Mouse (Mus musculus) limb, embryonic 10.5 days (tissue): ENCODE measurements around the gene Pard6b. TPM values are rescaled to one million over a fixed set of nuclear protein-coding genes. Genes with fewer than 3 reads are reported as not detected.

Experiments
- DNase-seq: peaks from one replicate; pipeline ENCODE4 v3.0.0-alpha.2; 2017; ENCODE audit warnings: low spot score
- H3K27ac ChIP-seq: fragments of 300-500 bp; sonication (generic); 2 replicates; pipeline ENCODE4 v1.5.1; 2016; ENCODE audit warnings: mild to moderate bottlenecking
- H3K27me3 ChIP-seq: fragments of 300-500 bp; sonication (generic); 2 replicates; pipeline ENCODE4 v1.6.1; 2016; ENCODE audit warnings: low read depth, mild to moderate bottlenecking; ENCODE audit not compliant: poor library complexity, severe bottlenecking
- H3K36me3 ChIP-seq: fragments of 300-500 bp; sonication (generic); 2 replicates; pipeline ENCODE4 v1.6.1; 2016; ENCODE audit warnings: mild to moderate bottlenecking, moderate library complexity
- H3K4me1 ChIP-seq: fragments of 300-500 bp; sonication (generic); 2 replicates; pipeline ENCODE4 v1.6.1; 2016
- H3K4me3 ChIP-seq: fragments of 300-500 bp; sonication (generic); 2 replicates; pipeline ENCODE4 v1.5.1; 2016; ENCODE audit warnings: mild to moderate bottlenecking, moderate library complexity
- H3K9me3 ChIP-seq: fragments of 300-500 bp; sonication (generic); replicated peaks from 2 replicates; pipeline ENCODE4 v1.6.1; 2016; ENCODE audit warnings: mild to moderate bottlenecking
- WGBS: fragments of 180-500 bp; shearing (Covaris S2); methylation state at CpG from one replicate; pipeline ENCODE4 v1.1.7; 2016; 5-methylcytosine and 5-hydroxymethylcytosine counted together
- polyA plus RNA-seq: library from polyadenylated mRNA; unstranded; fragments of >200 nt; fragmentation: Nextera tagmentation; extraction: Ambion mirVana; gene quantifications from 2 replicates; pipeline ENCODE4 v1.2.1, GENCODE M21; 2016

Gene Pard6b
- polyA plus RNA-seq, 1 experiment from 2014 or later, result 6.0 TPM

- Histone ChIP-seq H3K4me1 (peaks cover 34% of the 10 kb centered on the region), H3K27me3 (no peaks in the 10 kb centered on the region), H3K27ac (0 out of 2 replicates have a peak overlapping the region, but pooled peaks have one; percentile 28), H3K4me3 (no peak overlapping the region), H3K36me3 (no peaks in the 10 kb centered on the region), H3K9me3 (no peaks in the 10 kb centered on the region)
- DNase-seq, result no peak
- WGBS, result 69% methylated on average over 5 of the region's 5 CpGs
Measured at GRCm38 (mm10) chr2:168070425-168070824, 10.4 kb upstream of the Pard6b start.

- H3K4me1 ChIP-seq, result peaks cover 33% of the 10 kb centered on the region
- H3K9me3 ChIP-seq, result no peaks in the 10 kb centered on the region
- peak overlapping the region; percentile 32 for H3K4me3 ChIP-seq
- peak; percentile 51 for DNase-seq
- H3K27me3 ChIP-seq, result no peaks in the 10 kb centered on the region
- H3K36me3 ChIP-seq, result no peaks in the 10 kb centered on the region
- peak overlapping the region; percentile 82 for H3K27ac ChIP-seq
- WGBS, result 3% methylated on average over 12 of the region's 12 CpGs
Measured at GRCm38 (mm10) chr2:168072436-168073131, 8.2 kb upstream of the Pard6b start.

DNA sequence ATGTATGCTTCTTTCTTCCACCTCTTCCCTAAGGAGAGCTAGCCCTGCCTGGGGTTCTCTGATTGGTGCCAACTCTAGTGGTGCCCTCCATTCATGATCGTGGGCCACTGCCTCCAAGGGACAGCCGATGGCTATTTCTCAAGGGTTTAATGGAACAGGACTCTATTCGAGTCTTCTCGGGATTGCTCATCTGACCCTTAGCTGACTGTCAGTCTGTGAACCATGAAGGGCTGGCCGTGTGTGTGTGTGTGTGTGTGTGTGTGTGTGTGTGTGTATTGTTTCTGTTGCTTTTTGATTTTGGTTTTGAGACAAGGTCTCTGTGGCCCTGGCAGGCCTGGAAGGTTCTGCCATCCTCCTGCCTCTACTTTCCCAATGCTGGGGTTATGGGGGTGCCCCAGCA, 7.1 kb upstream of the Pard6b start:
- H3K9me3 ChIP-seq, result no peaks in the 10 kb centered on the region
- H3K4me3 ChIP-seq, result no peak overlapping the region
- WGBS, result 82% methylated on average over 5 of the region's 5 CpGs
- no peak overlapping the region; the same call in 1 of the 2 replicates for H3K27ac ChIP-seq
- peaks cover 10% of the 10 kb centered on the region; the same call in 1 of the 2 replicates for H3K27me3 ChIP-seq
- DNase-seq, result no peak
- no peaks in the 10 kb centered on the region for H3K36me3 ChIP-seq
- peaks cover 45% of the 10 kb centered on the region for H3K4me1 ChIP-seq

DNA sequence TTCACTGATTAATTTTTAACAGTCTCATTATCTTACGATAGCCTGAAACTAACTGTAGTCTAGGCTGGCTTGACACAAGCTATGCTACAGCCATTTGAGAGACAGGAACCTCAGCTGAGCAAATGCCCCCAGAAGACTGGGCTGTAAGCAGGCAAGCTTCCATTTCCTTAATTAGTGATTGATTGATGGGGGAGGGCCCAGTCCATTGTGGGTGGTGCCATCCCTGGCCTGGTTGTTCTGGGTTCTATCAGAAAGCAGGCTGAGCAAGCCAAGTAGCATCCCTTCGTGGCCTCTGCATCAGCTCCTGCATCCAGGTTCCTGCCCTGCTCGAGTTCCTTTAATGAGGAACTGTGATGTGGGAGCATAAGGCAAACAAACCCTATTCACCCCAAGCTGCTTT, 6.3 kb upstream of the Pard6b start:
- Histone ChIP-seq H3K4me1 (peaks cover 45% of the 10 kb centered on the region), H3K4me3 (no peak overlapping the region), H3K27ac (no peak overlapping the region), H3K27me3 (peaks cover 17% of the 10 kb centered on the region; the same call in 1 of the 2 replicates), H3K9me3 (no peaks in the 10 kb centered on the region), H3K36me3 (no peaks in the 10 kb centered on the region)
- DNase-seq, result no peak
- 43% methylated on average over 3 of the region's 3 CpGs for WGBS

DNA sequence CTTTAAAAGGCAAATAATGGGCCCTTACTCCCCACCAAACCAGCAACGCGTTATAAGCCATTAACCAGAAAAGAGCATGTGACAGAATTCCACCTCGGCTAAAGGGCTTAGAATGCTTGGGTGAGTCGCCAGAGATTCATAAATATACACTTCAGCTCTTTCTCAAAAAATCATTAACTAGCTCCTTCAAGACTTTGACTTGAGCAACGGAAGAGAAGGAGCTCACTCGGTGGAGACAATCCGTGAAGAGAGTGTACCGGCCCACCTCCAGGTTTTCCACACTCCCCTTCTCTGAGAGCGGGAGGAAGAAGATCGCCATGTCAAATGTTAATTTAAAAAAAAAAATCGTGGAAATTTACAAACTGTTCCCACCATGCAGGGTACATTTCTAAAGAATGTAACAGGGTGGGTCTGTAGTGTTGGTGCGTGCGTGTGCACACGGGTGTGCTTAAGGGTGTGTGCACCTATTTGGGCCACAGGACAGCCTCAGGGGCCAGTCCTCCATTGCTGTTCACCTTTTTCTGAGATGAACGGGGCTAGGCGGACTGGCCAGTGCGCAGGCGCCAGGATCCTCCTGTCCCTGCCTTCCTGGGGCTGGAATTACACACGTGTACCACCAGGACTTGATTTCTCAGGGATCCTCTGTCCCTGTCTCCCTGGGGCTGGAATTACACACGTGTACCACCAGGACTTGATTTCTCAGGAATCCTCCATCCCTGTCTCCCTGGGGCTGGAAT, 3.8 kb upstream of the Pard6b start:
- Histone ChIP-seq H3K4me1 (peaks cover 67% of the 10 kb centered on the region), H3K4me3 (no peak overlapping the region), H3K27me3 (peaks cover 35% of the 10 kb centered on the region), H3K36me3 (no peaks in the 10 kb centered on the region), H3K9me3 (no peaks in the 10 kb centered on the region), H3K27ac (no peak overlapping the region)
- no peak for DNase-seq
- WGBS, result 82% methylated on average over 20 of the region's 20 CpGs

DNA sequence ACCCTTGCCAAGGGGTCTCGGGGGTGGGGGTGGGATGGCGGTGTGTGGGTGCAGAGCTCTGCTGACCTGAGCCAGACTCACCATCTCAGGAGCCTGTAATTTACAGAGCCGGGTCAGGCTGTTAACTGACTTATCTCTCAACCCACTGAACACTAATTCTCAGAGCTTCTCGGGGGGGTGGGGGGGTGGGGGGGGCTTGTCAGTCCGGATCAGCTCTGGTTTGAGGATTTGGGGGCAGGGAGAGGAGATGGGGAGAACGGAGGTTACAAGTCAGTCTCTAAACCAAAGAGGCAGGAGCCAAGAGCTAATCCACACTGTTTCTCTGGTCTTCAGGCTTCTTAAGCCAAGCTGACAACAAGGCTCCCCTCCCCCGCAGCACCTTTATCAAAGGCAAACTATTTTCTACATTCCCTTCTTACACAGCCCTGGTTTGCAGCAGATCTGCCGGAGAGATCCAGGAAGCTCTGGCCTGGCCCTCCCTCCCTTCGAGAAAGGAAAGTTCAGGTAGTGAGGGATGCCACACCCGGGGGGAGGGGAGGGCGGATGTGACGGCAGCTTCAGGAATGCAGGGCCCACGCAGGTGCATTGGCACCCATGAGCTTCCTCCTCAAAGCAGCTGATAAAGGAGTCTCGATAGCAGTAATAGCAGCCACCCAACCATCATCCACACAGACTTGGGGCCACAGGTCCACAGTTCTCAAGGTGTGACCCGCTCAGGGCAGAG, 2.5 kb upstream of the Pard6b start:
- peaks cover 58% of the 10 kb centered on the region for H3K4me1 ChIP-seq
- WGBS, result 41% methylated on average over 15 of the region's 15 CpGs

GRCm38 (mm10) chr2:168081299-168081932, 612 bp downstream of the Pard6b start:
- peak; percentile 41 for DNase-seq
- peak overlapping the region; percentile 87 for H3K27ac ChIP-seq
- H3K27me3 ChIP-seq, result peaks cover 56% of the 10 kb centered on the region
- under 1% methylated on average over 49 of the region's 49 CpGs for WGBS
- H3K4me3 ChIP-seq, result peak overlapping the region; percentile 89
- no peaks in the 10 kb centered on the region for H3K9me3 ChIP-seq
- H3K4me1 ChIP-seq, result peaks cover 44% of the 10 kb centered on the region
- no peaks in the 10 kb centered on the region for H3K36me3 ChIP-seq

More for the DNA sequence above, 2.5 kb upstream of the Pard6b start:
- H3K4me3 ChIP-seq, result no peak overlapping the region
- H3K36me3 ChIP-seq, result no peaks in the 10 kb centered on the region
- peaks cover 47% of the 10 kb centered on the region for H3K27me3 ChIP-seq
- H3K9me3 ChIP-seq, result no peaks in the 10 kb centered on the region
- H3K27ac ChIP-seq, result no peak overlapping the region
- DNase-seq, result no peak

- Histone ChIP-seq H3K27me3 (peaks cover 56% of the 10 kb centered on the region), H3K4me1 (peaks cover 45% of the 10 kb centered on the region), H3K4me3 (peak overlapping the region; percentile 89), H3K27ac (no peak overlapping the region), H3K36me3 (no peaks in the 10 kb centered on the region), H3K9me3 (no peaks in the 10 kb centered on the region)
- WGBS, result 7% methylated on average over 14 of the region's 14 CpGs
- no peak for DNase-seq
Measured at GRCm38 (mm10) chr2:168081933-168082306, 1.1 kb downstream of the Pard6b start.

GRCm38 (mm10) chr2:168083593-168083992, 2.8 kb downstream of the Pard6b start:
- Histone ChIP-seq H3K36me3 (no peaks in the 10 kb centered on the region), H3K4me1 (peaks cover 33% of the 10 kb centered on the region), H3K9me3 (no peaks in the 10 kb centered on the region), H3K4me3 (no peak overlapping the region), H3K27ac (no peak overlapping the region), H3K27me3 (peaks cover 47% of the 10 kb centered on the region)
- 81% methylated on average over 2 of the region's 2 CpGs for WGBS
- DNase-seq, result no peak

- DNase-seq, result no peak
- Histone ChIP-seq H3K9me3 (no peaks in the 10 kb centered on the region), H3K27me3 (peaks cover 41% of the 10 kb centered on the region), H3K4me3 (no peak overlapping the region), H3K27ac (no peak overlapping the region), H3K36me3 (no peaks in the 10 kb centered on the region), H3K4me1 (peaks cover 32% of the 10 kb centered on the region)
- 91% methylated on average over 7 of the region's 7 CpGs for WGBS
Measured at GRCm38 (mm10) chr2:168084228-168084627, 3.4 kb downstream of the Pard6b start.

GRCm38 (mm10) chr2:168085621-168086265, 4.9 kb downstream of the Pard6b start:
- peaks cover 20% of the 10 kb centered on the region for H3K4me1 ChIP-seq
- no peak for DNase-seq
- H3K9me3 ChIP-seq, result no peaks in the 10 kb centered on the region
- no peaks in the 10 kb centered on the region for H3K36me3 ChIP-seq
- no peak overlapping the region for H3K27ac ChIP-seq
- no peak overlapping the region for H3K4me3 ChIP-seq
- peaks cover 33% of the 10 kb centered on the region for H3K27me3 ChIP-seq
- 78% methylated on average over 10 of the region's 10 CpGs for WGBS

DNA sequence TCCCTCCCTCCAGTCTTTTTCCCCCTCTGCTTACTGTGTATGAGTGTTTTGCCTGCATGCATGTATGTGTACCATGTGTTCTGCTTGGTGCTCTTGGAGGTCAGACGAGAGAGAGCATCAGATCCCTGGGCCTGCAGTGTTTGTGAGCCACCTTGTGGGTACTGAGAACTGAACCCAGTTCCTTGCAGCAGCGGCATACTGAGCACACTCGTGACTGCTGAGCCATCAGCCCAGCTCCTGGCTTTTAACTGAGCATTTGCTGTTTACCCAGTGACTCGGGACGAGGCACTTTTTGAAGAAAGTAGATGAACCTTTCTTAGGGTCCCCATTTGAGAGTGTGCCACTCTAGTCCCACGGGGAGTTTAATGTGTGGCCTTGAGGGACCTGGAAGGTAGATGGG, 5.5 kb downstream of the Pard6b start:
- no peaks in the 10 kb centered on the region for H3K9me3 ChIP-seq
- H3K4me1 ChIP-seq, result peaks cover 14% of the 10 kb centered on the region
- 56% methylated on average over 6 of the region's 6 CpGs for WGBS
- peaks cover 28% of the 10 kb centered on the region for H3K27me3 ChIP-seq
- no peak overlapping the region for H3K27ac ChIP-seq
- DNase-seq, result no peak
- no peak overlapping the region for H3K4me3 ChIP-seq
- no peaks in the 10 kb centered on the region for H3K36me3 ChIP-seq
